ENCODE assay signal across 8 mouse cellular contexts in genomic region chr3:94477981-94478422, GRCm38 (mm10). TPM values are rescaled to one million over a fixed set of nuclear protein-coding genes. Genes with fewer than 3 reads are reported as not detected.
A peak's percentile ranks its signal among the peaks of the same experiment; 100 is the strongest.
DNase-seq lines count a peak whose midpoint lies in the region; ATAC-seq and TF ChIP-seq lines count a peak whose summit lies in the region.

Gene Celf3 (plus strand): TSS chr3:94478295.

- WGBS in embryonic facial prominence, embryonic 11.5 days = under 1% methylated on average over 14 of the region's 14 CpGs
- 7% methylated on average over 14 of the region's 14 CpGs for WGBS in intestine, embryonic 15.5 days
- 3% methylated on average over 14 of the region's 14 CpGs for WGBS in liver, embryonic 13.5 days (ENCODE audit: insufficient replicate concordance)

- peak in 1 of 2 experiments; percentile 64; a peak in 2 of 4 replicates for TF ChIP-seq EP300 in MEL (IDR thresholded peaks at IDR 0.05; ENCODE audit: low read depth in 1 of 2, low read length in 2 of 2)

- H3K36me3 ChIP-seq in MEL (ENCODE audit: control insufficient read depth in 1 of 2, insufficient read depth in 2 of 2, low read length in 2 of 2) = peaks cover 0 to 25% of the 10 kb centered on the region in 2 experiments; a peak in 2 of 4 replicates
- H3K36me3 ChIP-seq in embryonic facial prominence, embryonic 11.5 days (replicated peaks; ENCODE audit: control insufficient read depth, insufficient read depth, low read depth, low read length) = no peaks in the 10 kb centered on the region
- H3K36me3 ChIP-seq in intestine, embryonic 15.5 days = no peaks in the 10 kb centered on the region
- H3K36me3 ChIP-seq in liver, embryonic 13.5 days = no peaks in the 10 kb centered on the region

- ATAC-seq in embryonic facial prominence, embryonic 11.5 days (replicated peaks; ENCODE audit: insufficient number of reproducible peaks, low FRiP score, low TSS enrichment, low read depth) = peak; percentile 65
- ATAC-seq in intestine, embryonic 15.5 days = peak; percentile 36; the same call in 1 of the 2 replicates
- ATAC-seq in liver, embryonic 13.5 days (ENCODE audit: low read depth) = peak; percentile 66

- peaks cover 6 to 43% of the 10 kb centered on the region in 2 experiments; a peak in 3 of 4 replicates for H3K4me1 ChIP-seq in MEL (ENCODE audit: control insufficient read depth in 1 of 2, insufficient read depth in 2 of 2, low read length in 2 of 2)
- no peaks in the 10 kb centered on the region for H3K4me1 ChIP-seq in embryonic facial prominence, embryonic 11.5 days (ENCODE audit: control insufficient read depth, insufficient read depth, low read length)
- H3K4me1 ChIP-seq in intestine, embryonic 15.5 days (replicated peaks) = peaks cover 8% of the 10 kb centered on the region
- H3K4me1 ChIP-seq in liver, embryonic 13.5 days (replicated peaks) = peaks cover 21% of the 10 kb centered on the region

- H3K9me3 ChIP-seq in MEL (replicated peaks; ENCODE audit: insufficient read depth, low read length) = no peaks in the 10 kb centered on the region
- H3K9me3 ChIP-seq in embryonic facial prominence, embryonic 11.5 days (replicated peaks; ENCODE audit: control insufficient read depth, low read length) = no peaks in the 10 kb centered on the region
- H3K9me3 ChIP-seq in intestine, embryonic 15.5 days = no peaks in the 10 kb centered on the region
- no peaks in the 10 kb centered on the region for H3K9me3 ChIP-seq in liver, embryonic 13.5 days (replicated peaks)

- no peaks in the 10 kb centered on the region for H3K79me2 ChIP-seq in MEL (ENCODE audit: control insufficient read depth, insufficient read depth, low read length, poor library complexity)

- no peak for TF ChIP-seq POLR2A in MEL (IDR thresholded peaks at IDR 0.05; ENCODE audit: control insufficient read depth in 1 of 2, insufficient read depth in 1 of 2, low read depth in 1 of 2, low read length in 2 of 2, poor library complexity in 1 of 2)

- TF ChIP-seq RAD21 in MEL (IDR thresholded peaks at IDR 0.05; ENCODE audit: low read depth, low read length) = no peak

- H3K9ac ChIP-seq in MEL (ENCODE audit: control insufficient read depth, low read depth, low read length, poor library complexity, severe bottlenecking) = no peak within 1 kb of the TSS
- peak within 1 kb of the TSS; percentile 22; the same call in 1 of the 2 replicates for H3K9ac ChIP-seq in embryonic facial prominence, embryonic 11.5 days (replicated peaks; ENCODE audit: low read length)
- no peak within 1 kb of the TSS for H3K9ac ChIP-seq in intestine, embryonic 15.5 days
- H3K9ac ChIP-seq in liver, embryonic 13.5 days = no peak within 1 kb of the TSS

- intact Hi-C loops in heart, postnatal 14 days (cut with DNase I) = no loop called here

- TF ChIP-seq CTCF in MEL (IDR thresholded peaks at IDR 0.05 in 2 of 3, conservative IDR thresholded peaks at IDR 0.05 in 1 of 3; ENCODE audit: control insufficient read depth in 1 of 3, insufficient read depth in 1 of 3, low read depth in 2 of 3, low read length in 3 of 3, poor library complexity in 1 of 3, severe bottlenecking in 1 of 3) = no peak

- H3K4me2 ChIP-seq in embryonic facial prominence, embryonic 11.5 days (ENCODE audit: low read depth, low read length) = peak within 1 kb of the TSS; percentile 0; the same call in 1 of the 2 replicates
- H3K4me2 ChIP-seq in intestine, embryonic 15.5 days (replicated peaks) = no peak within 1 kb of the TSS
- peak within 1 kb of the TSS; percentile 26; the same call in 1 of the 2 replicates for H3K4me2 ChIP-seq in liver, embryonic 13.5 days

- no peak within 1 kb of the TSS for H3K4me3 ChIP-seq in MEL (ENCODE audit: control insufficient read depth in 1 of 2, insufficient read depth in 1 of 2, low read depth in 2 of 2, low read length in 2 of 2)
- peak within 1 kb of the TSS; percentile 24 for H3K4me3 ChIP-seq in embryonic facial prominence, embryonic 11.5 days (ENCODE audit: low read depth, low read length)
- H3K4me3 ChIP-seq in intestine, embryonic 15.5 days (replicated peaks) = peak within 1 kb of the TSS; percentile 19
- no peak within 1 kb of the TSS for H3K4me3 ChIP-seq in liver, embryonic 13.5 days (replicated peaks)

- H3K27me3 ChIP-seq in MEL (ENCODE audit: control insufficient read depth in 1 of 2, insufficient read depth in 2 of 2, low read length in 2 of 2) = no peaks in the 10 kb centered on the region
- H3K27me3 ChIP-seq in embryonic facial prominence, embryonic 11.5 days (ENCODE audit: control insufficient read depth, insufficient read depth, low read length) = peaks cover 2% of the 10 kb centered on the region; the same call in 1 of the 2 replicates
- H3K27me3 ChIP-seq in intestine, embryonic 15.5 days (replicated peaks) = no peaks in the 10 kb centered on the region; the same call in 1 of the 2 replicates
- peaks cover 44% of the 10 kb centered on the region for H3K27me3 ChIP-seq in liver, embryonic 13.5 days

- DNase-seq in MEL (ENCODE audit: low read depth, low spot score) = peak; percentile 90
- DNase-seq in adrenal gland, postnatal 36 days = no peak
- peak; percentile 66 for DNase-seq in embryonic facial prominence, embryonic 11.5 days (ENCODE audit: low spot score)
- peak; percentile 35 for DNase-seq in liver, embryonic 13.5 days
- DNase-seq in right cerebral cortex, postnatal 10 days (ENCODE audit: low spot score in 2 of 2) = peak; percentile 88 to 91
- no peak for DNase-seq in ovary, adult 18-20 months (ENCODE audit: low spot score)
- DNase-seq in heart, postnatal 14 days = no peak

- H3K27ac ChIP-seq in MEL (ENCODE audit: control insufficient read depth, low read depth, low read length) = no peak within 1 kb of the TSS
- H3K27ac ChIP-seq in embryonic facial prominence, embryonic 11.5 days (replicated peaks; ENCODE audit: low read depth, low read length) = no peak within 1 kb of the TSS
- no peak within 1 kb of the TSS for H3K27ac ChIP-seq in intestine, embryonic 15.5 days
- no peak within 1 kb of the TSS for H3K27ac ChIP-seq in liver, embryonic 13.5 days

TF ChIP-seq in MEL, 35 proteins besides CTCF, POLR2A, EP300 and RAD21:
- TF ChIP-seq GATA1 (IDR thresholded peaks at IDR 0.05; ENCODE audit: low read depth, low read length) (peak; percentile 76), MXI1 (IDR thresholded peaks at IDR 0.05; ENCODE audit: low read depth, low read length) (peak; percentile 69; the same call in 1 of the 2 replicates), ZC3H11A (IDR thresholded peaks at IDR 0.05; ENCODE audit: low read depth, low read length) (no peak), JUND (IDR thresholded peaks at IDR 0.05; ENCODE audit: low read depth, low read length) (no peak), NRF1 (IDR thresholded peaks at IDR 0.05; ENCODE audit: insufficient read depth, low read depth, low read length, poor library complexity, severe bottlenecking) (no peak), SIN3A (IDR thresholded peaks at IDR 0.05; ENCODE audit: low read length) (peak; percentile 95), TAL1 (IDR thresholded peaks at IDR 0.05; ENCODE audit: low read length) (peak; percentile 18; the same call in 1 of the 2 replicates), MAZ (IDR thresholded peaks at IDR 0.05; ENCODE audit: low read depth, low read length) (peak; percentile 96), CHD2 (IDR thresholded peaks at IDR 0.05; ENCODE audit: low read length) (peak; percentile 69), ETS1 (IDR thresholded peaks at IDR 0.05; ENCODE audit: low read depth, low read length) (peak; percentile 71), TCF12 (IDR thresholded peaks at IDR 0.05; ENCODE audit: low read depth, low read length) (peak; percentile 69), SMC3 (IDR thresholded peaks at IDR 0.05; ENCODE audit: low read depth, low read length) (0 out of 2 replicates have a peak, but pooled peaks have one; percentile 7), HCFC1 (IDR thresholded peaks at IDR 0.05; ENCODE audit: low read depth, low read length) (0 out of 2 replicates have a peak, but pooled peaks have one; percentile 54), ELF1 (IDR thresholded peaks at IDR 0.05; ENCODE audit: low read depth, low read length) (peak; percentile 85)

RNA-seq across cellular contexts. Expression of gene Celf3, which starts in this region (rescaled TPM):
- 0.07 and 0.23 TPM in 2 replicates for total RNA-seq in MEL (2012; rRNA removed)
- polyA plus RNA-seq in MEL (2012; ENCODE audit: insufficient read depth in 1 of 2, insufficient read length in 2 of 2, low read depth in 1 of 2, low replicate concordance in 2 of 2, missing spikeins in 1 of 2) = under 1 TPM in 1 of 2 experiments, not detected in 1; 0.31 TPM
- 10 to 100 TPM; 13.6 to 20.4 TPM for total RNA-seq in adrenal gland, postnatal 36 days (2021)
- 29.2 and 32.8 TPM in 2 replicates for polyA plus RNA-seq in embryonic facial prominence, embryonic 11.5 days (2014; fragmentation: Nextera tagmentation; extraction: Ambion mirVana)
- polyA plus RNA-seq in intestine, embryonic 15.5 days (2015; fragmentation: Nextera tagmentation; extraction: Ambion mirVana) = 26.0 and 28.1 TPM in 2 replicates
- polyA plus RNA-seq in liver, embryonic 13.5 days (2015; fragmentation: Nextera tagmentation; extraction: Ambion mirVana) = 0.25 and 0.38 TPM in 2 replicates
- not detected for total RNA-seq in heart, postnatal 14 days (2021)

Comparison
In these comparisons a context has a peak if more than half of its experiments do, and no peak if none do; other contexts are left out.
1. RNA of gene Celf3 (total RNA-seq): 13.6 to 20.4 TPM in adrenal gland, postnatal 36 days; 0.07 to 0.23 TPM in MEL and not detected in heart, postnatal 14 days; every median in the first group is over 10 times any median in the second.
2. RNA of gene Celf3 (polyA plus RNA-seq): 29.2 to 32.8 TPM in embryonic facial prominence, embryonic 11.5 days and 26.0 to 28.1 TPM in intestine, embryonic 15.5 days; 0.25 to 0.38 TPM in liver, embryonic 13.5 days and 0.31 TPM in MEL; every median in the first group is over 10 times any median in the second.
3. Peak in DNase-seq in MEL; RNA of the gene not detected or under 1 TPM.
4. Peak in DNase-seq, ATAC-seq and H3K4me2 ChIP-seq in liver, embryonic 13.5 days; RNA of the gene not detected or under 1 TPM.
5. DNase-seq: peak in embryonic facial prominence, embryonic 11.5 days (single experiment) and right cerebral cortex, postnatal 10 days (2 of 2); none in adrenal gland, postnatal 36 days (0 of 2), ovary, adult 18-20 months (single experiment) and heart, postnatal 14 days (0 of 2).
6. H3K4me3 ChIP-seq: peak in embryonic facial prominence, embryonic 11.5 days (single experiment) and intestine, embryonic 15.5 days (single experiment); none in MEL (0 of 2) and liver, embryonic 13.5 days (single experiment).
7. Peak in every context shown above with its lines, with median percentiles within 50 percentile points of each other: ATAC-seq.